Mouse (Mus musculus): ENCODE results near the gene Gm8947.
"Not testable (repeated sequence)": the region's sequence is repeated elsewhere in the genome, so short reads cannot be mapped to it uniquely, and the experiment has no call there.

Gm8947 gene

DNA sequence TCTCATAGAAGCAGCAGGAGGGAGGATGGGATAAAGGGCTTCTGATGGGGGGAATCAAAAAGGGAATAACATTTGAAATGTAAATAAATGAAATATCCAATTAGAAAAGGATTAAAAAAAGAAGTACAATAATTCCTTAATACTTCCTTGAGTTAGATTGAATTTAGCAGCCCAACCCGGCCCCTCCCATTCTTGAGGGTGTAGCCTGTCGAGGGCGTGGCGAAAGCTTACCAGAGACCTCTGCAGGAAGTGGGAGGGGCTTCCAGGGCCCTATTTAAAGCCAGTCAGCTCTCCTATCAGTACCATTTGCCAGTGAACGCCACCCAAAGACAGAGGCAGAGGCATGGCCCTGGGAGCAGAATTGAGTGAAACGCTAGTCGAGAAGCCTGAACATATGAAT lies at the start of gene Gm8947:
Gene Gm8947 (plus strand): TSS at position 302 of the 400 bp plus-strand sequence.
- not testable (repeated sequence) for DNase-seq (ENCODE audit: low spot score)

DNA sequence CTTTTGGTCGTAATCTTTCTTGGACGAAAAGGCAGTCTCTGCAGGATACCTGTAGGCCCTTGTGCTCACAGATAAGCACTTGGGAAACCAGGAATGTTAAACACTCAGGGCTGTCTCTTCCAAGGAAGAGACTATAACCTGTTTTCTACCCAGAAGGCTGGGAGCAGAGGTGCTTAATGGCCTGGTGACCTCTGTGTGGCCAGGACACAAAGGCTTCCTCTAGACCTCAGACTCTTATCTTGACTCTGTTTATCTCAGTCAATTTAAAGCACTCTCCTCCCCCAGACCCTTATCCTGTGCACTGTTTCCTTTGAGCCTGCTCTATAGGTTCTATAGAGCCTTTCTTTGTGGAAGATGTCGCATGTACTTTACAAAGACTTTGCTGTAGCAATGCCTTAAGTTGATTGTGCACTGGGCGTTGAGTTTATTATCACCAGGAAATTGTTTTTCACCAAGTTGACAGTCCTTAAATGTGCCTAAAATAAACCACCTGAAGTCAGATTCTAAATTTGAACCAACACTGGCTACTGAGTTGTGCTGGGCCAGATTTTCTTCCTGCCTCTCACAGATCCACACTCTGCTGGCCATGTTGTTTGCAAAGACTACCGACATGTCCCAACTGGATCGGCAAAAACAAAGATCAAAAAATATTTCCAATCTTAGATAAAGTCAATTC lies 47.6 kb upstream of the Gm8947 start:
- no peak for DNase-seq (ENCODE audit: low spot score)

DNA sequence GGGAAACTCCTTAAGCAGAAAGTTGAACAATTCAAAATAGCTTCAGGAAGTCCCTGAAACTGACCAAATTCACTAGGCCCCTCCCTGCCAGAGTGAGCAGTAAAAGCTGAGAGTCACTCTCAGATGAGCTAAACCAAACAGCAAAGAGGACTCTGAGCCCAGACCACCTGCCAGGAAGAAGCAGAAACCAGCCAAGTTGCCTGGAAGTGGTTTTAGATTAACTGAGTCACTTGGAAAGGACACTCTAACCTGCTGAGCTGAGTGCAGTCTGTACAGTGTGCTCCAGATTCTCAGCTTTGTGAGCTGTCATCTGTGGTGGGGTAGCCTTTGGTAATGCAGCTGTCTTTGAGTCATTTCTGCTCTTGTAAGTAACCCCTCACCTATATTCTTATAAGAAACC lies 44.4 kb upstream of the Gm8947 start:
- no peak for DNase-seq (ENCODE audit: low spot score)

DNA sequence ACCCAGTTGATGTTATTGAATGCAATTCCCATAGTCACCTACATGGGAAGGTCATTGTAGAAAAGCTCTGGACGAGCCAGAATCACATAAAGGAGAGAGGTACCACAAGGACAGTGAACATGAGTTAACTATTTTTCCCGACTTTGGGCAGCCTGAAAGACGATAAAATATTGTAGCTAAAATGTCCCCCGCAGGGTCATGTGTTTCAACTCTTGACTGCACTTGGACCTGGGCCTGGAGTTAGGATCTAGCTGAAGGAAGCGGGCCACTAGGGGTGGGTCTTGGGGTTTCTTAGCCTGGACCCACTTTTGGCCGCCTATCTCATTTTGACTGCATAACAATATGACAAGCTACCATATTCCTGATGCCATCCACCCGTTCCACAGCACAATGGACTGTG lies 42.0 kb upstream of the Gm8947 start:
- DNase-seq (ENCODE audit: low spot score) = no peak

DNA sequence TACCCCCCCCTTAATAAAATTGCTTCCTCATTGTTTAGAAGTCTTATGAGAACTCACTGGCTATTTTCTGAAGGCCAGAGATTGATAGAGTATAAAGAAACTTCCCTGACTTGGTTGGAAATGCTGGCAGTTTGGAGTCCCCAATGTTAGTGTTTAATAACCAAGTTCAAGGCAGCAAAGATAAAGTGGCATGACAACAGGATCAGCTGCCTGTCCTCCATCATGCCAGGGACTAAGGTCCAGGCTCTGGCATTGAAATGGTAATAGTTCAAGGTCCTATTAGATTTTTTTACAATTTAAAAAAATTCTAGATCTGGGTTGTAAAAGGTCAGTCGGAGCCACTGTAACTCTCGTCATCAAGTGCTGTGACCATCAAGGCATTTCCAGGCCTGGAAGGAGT lies 41.1 kb upstream of the Gm8947 start:
- DNase-seq (ENCODE audit: low spot score) = no peak

DNA sequence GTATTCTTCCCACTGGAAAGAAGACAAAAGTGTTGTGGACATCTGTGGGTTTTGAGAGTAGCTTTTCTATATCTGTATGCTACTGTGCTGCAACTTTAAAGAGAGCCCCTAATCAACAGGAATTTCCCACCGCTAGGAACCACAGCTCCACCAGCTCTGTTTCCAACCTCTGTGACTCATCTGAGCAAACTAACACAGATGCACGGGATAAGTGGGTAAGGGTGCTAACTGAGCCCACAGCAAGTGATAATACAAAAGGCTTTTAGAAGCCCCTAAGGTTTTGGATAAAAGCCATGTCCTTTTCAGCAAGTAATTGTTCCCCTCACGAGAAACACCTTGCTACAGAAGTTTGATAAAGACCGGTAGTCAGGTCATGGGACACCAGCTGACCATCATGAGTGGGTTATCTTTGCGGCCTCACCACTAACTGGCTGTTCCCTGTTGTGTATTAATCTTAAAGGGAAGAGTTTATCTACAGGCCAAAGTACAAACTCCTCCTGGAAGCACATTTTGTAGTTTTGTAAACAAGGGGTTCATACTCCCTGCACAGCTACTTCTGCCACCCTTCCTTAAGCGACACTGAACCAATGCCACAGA lies 39.0 kb upstream of the Gm8947 start:
- no peak for DNase-seq (ENCODE audit: low spot score)

DNA sequence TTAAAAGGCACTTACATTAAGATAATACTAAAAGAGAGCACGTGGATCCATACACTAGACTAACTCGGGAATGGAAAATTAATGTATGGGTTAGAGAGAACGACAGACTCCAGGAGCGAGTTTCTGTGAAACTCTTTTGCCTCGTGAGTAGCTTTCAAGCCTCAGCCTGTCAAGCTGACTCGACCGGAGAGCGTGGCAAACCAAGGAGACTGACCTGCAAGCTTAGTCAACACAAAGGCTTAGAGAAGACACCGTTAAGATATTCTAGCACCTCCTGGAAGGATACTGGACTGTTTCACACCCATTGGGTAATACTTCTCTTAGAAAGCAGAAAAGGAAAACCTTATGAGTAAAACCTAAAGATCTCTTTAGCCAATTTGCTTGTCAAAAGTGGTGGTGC lies 38.0 kb upstream of the Gm8947 start:
- DNase-seq (ENCODE audit: low spot score) = not testable (repeated sequence)

DNA sequence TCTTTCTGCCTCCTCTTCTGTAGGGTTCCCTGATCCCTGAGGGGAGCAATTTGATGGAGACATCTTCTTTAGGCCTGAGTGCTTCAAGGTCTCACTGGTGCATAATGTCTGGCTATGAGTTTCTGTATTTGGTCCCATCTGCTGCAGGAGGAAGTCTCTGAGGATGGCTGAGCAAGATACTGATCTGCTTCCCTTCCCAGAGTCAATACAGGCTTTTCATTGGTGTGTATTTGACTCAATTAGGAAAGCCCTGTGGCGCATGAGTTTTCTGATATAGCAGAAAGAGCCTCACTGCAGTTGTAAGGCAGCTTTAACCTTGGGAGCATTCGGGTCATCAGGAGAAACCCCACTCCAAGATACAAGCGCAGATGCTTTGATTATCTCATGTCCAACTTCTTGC lies 36.0 kb upstream of the Gm8947 start:
- no peak for DNase-seq (ENCODE audit: low spot score)

DNA sequence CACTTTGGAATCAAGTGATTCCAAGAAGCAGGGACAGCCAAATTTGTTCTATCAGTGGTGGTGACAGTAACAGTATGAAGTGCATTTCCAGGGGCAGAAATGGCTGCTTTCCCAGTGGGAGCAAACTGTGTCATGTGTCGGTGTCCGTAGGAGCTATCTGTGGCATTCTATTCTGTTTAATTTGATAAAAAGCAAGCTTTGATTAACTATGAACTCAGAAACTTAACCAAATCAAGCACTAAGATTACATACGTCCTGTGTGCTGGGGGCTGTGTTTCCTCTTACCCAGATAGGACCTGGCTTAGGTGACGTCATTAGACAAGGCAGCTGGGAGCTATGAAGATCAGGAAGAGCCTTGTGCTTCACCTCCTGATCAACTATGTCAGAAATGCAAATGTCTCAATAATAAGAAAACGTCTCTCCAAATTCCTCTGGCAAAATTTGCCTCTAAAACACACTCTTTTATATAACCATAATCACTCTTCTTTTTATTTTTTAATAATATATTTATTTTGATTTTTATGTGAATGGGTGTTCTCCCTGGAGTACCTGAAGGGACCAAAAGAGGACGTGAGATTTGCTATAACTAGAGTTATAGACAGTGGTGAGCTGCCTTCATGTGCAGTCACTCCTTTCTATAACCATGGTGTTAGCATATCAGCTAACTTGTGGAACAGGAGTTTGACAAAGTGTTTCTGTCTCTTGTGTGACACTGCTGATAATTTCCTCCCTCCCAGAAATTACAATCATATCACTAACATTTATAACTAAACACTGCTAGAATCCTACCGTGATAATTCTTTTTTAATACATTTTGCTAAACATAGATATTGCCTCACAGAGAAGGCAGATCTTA lies 35.2 kb upstream of the Gm8947 start:
- DNase-seq (ENCODE audit: low spot score) = no peak

DNA sequence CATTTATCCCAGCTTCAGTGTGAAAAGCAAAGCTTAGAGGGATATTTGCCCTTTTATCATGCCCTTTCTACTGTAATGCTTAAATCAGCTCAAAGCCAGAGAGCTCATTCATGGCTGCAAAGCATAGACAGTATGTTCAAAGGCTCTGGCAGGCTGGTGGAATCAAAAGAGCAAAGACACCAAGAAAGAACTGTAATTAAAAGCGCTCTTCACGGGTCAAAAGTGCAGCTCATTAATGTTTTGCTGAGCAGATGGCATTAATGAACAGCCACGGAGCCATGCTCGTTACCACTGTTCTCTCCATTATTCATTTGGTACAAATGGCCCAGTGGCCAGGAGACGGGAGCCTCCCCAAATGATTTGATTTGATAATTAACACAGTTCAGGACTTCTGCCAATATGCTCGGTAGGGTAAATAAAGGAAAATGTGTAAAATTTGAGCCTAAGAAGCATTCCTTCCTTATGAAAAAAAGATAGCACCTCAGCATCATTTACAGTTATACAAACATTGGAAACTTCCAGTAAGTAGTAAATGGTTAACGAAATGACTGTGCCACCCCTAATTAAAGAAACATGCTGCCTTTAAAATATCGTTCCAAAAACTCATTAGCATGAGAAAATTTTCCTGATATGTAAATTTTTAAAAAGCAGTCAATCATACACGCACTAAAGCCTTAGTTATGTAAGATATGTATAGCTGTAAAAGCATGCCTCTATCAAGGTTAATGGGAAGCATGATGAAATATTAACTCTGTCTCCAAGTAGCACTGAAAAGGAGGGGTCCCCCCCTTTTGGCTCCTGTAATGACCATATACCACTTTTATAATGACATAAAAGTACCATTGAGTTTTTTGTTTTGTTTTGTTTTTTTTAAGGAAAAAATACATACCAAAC lies 34.0 kb upstream of the Gm8947 start:
- DNase-seq (ENCODE audit: low spot score) = no peak

DNA sequence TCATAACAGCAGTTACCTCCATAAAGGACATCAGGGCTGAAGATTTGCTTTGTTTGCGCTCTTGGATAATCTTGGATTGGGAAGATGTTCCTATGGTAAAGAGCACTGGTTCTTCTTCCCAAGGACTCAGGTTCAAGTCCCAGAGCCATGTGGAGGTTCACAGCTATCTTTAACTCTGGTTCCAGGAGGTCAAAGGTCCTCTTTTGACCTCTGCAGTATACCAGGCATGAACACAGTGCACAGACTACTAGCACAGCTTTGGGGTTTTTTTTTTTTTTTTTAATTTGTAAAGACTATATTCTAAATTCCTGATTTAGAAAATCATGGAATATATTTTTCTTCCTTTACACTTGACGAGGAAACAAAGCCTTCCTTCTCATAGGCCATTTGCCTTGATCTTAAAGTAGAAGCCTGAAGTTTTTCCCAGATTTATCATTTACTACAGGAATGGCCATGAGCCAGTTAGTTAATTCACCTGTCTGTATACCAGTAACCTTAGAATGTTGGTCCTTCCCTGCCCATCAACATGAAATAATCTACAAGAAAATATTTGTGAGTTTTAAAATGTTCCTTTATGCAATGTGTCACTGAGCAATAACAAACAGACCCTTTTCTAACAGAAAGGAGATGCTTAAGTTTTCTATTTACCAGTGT lies 33.2 kb upstream of the Gm8947 start:
- no peak for DNase-seq (ENCODE audit: low spot score)

DNA sequence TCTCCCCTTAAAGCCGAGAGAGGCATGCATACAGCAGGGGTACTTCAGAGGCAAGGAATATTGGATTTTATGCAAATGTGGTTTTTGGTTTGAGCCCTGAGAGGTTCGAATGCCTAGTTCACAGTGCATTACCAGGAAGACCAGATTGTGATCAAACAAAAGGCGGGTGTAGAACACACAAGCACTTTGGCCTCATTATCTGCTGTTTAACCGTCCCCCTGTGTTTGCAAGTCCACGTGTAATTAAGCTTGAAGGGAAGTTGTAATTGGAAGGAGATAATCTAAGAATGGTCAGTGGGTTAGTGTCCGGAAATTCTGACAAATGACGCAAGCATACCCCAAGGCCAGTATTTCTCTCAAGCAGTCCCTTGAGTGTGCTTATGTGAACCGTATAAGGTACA lies 26.1 kb upstream of the Gm8947 start:
- DNase-seq (ENCODE audit: low spot score) = no peak

DNA sequence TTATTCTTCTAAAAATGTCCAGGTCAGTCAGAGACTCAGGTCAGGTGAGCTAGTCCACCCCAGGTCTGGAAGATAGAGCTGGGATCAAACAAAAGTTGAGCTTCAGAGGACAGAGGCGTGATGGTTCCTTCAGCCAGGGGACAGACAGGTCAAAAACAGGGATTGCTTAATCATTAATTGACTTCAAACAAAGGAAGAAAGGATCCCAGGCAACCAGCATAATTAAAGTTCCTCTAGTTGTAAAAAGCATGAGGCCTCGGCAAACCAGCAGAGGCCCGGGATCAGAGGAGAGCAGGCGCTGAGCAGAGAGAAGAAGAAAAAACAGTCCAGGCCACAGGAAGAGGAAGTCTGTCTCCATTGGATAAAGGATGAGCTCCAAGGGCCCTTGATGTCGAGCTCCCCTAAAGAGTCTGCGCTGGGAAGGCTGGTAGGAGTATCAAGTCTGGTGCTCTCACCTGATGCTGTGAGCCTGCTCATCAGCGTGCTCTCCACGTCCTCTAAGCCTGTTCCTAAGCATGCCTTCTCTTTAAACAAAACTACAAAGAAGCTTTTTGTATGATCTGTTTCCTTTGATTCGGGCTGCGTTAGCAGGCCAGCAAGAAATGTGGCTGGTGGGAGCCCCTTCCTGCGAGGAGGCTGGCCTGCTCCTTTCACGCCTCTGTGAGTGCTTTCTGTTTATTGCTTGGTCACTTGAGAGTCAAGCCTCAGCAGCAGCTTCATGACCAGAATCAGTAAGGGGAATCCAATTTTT lies 24.7 kb upstream of the Gm8947 start:
- DNase-seq (ENCODE audit: low spot score) = no peak

DNA sequence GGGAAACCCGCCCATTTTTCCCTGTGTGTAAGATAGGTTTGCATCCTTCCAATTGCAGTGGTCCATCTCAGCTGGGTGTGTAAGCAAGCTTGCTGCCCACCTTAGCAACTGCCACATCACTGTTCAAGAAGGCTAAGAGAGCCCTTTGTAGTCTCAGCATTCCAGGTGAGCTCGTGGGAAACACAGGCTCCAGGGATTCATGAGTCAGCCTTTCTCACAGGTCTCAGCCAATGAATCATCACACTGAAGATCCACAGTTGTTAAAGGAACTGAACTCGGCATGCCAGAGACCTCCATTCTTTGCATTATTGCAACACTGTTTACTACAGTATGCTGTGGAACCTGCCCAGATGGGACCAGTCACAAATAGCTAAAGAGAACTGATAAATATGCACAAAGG lies 23.5 kb upstream of the Gm8947 start:
- no peak for DNase-seq (ENCODE audit: low spot score)

DNA sequence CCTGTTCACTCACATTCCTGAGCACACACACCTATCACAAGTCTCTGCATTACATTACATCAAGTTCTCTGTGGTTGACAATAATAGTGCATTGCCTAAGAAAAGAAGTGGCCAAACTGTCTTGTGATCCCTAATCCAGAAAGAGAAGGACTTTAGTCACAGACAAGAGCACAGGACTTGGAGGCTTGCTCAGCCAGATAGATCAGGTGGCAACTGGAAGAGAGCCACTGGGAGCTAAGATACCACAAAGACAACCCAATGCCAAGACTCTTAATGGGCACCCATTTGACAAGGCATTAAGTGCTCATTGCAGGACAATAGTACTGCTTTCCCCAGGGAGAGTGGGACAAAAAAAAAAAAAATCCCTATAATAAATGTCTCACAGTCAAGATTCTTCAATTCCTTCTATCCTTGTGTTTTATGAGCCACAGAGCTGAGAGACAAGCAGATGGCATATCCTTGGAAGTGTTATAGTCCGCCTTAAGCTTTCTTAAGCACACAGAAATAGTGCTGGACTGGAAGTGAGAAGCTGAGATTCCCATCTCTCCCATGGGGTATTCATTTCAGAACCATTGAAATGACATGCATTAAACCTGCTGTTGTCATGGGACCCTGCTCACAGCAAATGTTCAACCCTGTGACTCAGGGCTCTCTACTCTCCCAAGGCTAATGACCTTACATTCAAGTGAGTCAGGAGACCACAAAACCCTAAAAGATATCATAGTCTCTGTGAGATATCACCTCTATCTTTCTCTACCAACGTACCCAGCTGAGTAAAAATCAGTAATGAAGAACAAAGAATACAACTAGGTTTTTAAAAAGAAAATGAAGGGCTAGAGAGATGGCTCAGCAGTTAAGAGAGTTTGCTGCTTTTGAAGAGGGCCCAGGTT lies 20.4 kb upstream of the Gm8947 start:
- no peak for DNase-seq (ENCODE audit: low spot score)

DNA sequence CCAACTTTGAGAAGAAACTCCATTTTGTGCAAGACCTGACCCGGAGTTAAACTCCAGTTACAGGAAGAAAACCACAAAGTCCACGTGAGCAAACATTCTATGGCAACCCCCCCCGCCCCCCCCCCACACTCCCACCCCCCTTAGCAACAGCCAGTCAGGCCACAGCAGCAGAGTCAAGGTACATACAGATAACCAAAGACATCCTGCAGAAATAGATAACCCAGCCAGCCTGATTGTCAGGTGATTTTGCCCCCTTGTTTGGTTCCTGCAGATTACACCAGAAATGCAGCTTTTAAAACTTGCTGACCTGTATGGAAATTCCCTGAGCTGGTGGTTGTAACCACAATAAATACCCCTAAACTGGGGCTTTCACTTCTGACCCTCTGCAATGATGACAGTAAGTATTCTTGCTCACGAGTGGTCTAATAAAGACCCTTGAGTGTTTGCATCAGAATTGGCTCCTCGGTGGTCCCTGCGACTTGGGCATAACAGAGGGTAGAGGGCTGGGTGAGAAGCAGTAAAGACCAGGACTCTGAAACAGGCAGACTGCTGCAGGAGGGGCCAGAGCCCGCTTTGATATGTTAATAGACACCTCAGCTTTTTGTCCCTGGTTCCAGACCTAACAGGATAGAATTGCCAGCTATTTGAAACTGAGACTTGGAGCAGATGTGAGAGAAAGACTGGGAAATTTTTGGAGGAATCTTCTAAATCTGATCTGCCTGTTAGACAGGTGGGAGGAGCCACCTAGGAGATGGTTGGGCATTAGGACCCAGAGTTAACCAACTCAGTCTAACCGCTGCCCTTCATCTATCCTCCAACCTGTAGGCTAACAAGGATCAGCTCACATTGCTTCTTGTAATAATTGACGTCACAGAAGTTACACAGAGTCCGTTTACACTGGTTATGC lies 14.9 kb upstream of the Gm8947 start:
- DNase-seq (ENCODE audit: low spot score) = peak; percentile 51

DNA sequence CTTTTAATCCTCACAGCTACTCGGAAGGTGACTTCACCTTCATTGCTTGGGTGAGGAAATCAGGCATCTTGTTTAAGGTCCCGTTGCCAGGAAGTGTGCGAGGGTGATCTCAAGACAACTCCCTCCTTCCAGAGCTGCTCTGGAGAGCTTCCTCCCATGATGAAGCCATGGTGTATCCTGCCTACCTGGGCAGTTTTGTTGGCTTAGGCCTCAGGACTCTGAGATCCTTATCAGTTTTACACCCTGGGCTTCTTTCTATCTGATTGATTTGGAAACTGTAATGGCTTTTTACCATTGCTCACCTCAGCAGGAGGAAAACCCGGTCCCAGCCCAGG lies 14.3 kb upstream of the Gm8947 start:
- no peak for DNase-seq (ENCODE audit: low spot score)

DNA sequence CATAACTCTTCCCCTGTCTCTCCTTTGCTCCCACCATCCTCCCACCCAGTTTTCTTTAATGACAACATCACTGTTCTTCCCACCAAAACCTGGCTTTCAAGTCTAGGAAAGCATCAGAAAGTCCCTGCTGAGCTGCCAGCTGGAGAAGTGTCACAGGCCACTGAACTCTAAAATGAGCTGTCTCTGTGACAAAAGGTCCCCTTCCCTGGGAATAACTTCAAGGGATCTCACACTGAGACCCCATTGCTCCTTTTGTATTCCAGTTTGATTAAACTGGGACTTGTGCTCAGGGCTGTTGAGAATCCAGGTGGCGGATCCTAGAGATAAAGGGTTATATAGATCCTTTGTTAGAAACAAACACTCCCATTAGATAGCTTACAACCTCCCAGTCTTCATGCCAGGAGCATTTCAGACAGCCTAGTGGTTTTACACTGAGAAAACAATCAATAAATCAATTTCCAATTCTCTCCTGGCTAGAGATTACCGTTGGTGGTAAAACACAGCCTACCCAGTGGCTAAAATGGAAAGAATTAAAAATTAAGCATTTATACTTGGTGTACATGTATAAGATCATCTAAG lies 13.6 kb upstream of the Gm8947 start:
- DNase-seq (ENCODE audit: low spot score) = no peak

DNA sequence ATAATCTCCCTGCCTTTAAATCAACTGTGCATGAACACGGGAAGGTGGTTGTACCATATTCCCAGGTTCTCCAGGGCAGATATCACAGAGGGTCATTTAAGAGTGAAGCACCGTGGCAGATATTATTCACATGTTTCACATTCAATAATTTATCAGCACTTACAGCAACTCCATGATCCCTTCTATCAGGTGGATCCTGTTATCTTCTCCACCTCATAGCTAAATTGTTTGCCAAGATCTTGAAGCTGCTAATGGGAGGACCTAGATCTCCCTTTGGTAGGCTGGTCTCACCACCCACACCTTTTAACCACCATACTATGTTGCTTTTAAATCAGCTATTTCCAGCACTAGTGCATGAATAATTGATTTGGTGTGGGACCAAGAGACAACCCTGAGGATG lies 12.0 kb upstream of the Gm8947 start:
- DNase-seq (ENCODE audit: low spot score) = no peak

Measured in lung, postnatal 25 days (tissue).